Mouse (Mus musculus): ENCODE data around the gene Aamdc.

Aamdc gene

DNA sequence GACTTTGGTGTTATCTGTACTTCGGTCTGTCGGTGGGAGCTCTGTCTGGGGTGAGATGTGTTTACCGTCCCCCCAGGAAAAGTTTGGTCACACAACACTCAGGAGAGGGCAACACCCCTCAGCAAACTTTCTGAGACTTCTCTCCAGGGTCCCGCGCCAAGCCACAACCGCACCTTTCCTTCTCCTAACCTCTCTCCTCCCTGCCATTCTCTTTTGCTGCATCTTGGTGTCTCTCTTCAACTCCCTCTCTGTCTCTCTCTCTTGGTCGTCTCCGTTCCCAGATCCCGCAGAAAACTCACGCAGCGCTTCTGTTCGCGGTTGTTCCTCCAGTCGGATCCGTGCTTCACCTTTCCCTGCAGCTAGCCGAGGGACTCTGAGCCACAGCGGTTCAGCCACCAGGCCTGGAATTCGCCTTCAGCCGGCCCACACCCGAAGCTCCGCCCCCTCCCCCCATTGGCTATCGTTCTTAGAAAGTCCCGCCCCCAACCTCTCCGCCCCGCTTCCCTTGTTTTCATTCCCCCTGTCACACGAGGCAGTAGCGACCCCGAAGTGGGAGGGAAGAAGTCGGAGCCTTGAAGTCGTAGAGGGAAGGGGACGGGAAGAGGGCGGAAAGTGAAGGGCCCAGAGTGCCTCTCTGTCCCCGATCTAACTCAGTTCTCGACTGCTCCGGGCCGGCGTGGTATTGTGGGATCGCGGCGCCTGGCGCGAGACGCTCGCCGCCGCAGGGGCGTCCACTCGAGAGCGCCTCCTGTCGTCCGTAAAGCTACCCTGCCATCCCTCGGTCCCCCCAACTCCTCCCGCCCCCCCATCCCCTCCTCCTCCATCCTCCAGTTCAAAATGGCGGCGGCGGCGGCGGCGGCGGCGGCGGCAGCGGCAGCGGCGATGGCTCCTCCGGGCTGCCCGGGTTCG, at the start of gene Aamdc, which contains the start of gene Rsf1:
Aamdc (minus strand) TSS at position 431 of the 909 bp plus-strand sequence.
Rsf1 (plus strand) TSS at position 823 of the 909 bp plus-strand sequence.
- peak; percentile 89 to 96 for DNase-seq (ENCODE audit: low spot score in 2 of 2)

GRCm38 (mm10) chr7:97623402-97623801, 44.1 kb upstream of the Aamdc start:
- DNase-seq (ENCODE audit: low spot score in 2 of 2), result no peak

DNA sequence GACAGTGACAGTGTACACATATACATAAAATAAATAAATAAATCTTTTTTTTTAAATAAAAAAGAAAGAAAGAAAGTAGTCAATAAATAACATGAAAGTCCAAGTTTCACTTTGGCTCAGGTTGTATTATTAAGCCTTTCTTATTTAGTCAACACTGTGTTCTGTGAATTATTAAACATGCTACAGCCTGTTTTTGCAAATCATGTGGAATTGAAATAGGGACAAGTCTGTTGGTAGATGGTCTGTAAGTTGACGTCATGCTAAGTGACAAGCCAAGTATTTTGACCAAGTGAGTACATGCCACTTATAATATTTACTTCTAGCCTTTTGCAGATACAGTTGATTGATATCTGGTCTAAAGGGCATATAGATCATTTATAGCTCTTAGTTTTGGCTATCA, 43.4 kb upstream of the Aamdc start:
- no peak for DNase-seq (ENCODE audit: low spot score in 2 of 2)

GRCm38 (mm10) chr7:97621346-97621745, 42.0 kb upstream of the Aamdc start:
- DNase-seq (ENCODE audit: low spot score in 2 of 2), result no peak

DNA sequence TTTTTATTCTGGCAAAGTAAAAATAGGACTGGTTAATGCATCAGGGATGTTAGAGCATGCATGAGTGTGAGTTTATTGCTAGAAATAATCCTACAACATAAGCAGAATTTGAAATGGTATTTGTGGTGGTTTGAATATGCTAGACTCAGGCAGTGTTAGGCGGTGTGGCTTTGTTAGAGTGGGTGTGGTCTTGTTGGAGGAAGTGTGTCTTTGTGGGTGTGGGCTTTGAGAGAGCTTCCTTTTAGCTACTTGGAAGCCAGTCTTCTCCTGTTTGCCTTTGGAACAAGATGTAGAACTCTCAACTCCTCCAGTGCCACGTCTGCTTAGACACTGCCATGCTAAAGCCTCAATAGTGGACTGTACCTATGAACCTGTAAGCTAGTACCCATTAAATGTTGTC, 19.3 kb upstream of the Aamdc start:
- no peak for DNase-seq (ENCODE audit: low spot score in 2 of 2)

GRCm38 (mm10) chr7:97593535-97593934, 14.2 kb upstream of the Aamdc start:
- DNase-seq (ENCODE audit: low spot score in 2 of 2), result no peak

DNA sequence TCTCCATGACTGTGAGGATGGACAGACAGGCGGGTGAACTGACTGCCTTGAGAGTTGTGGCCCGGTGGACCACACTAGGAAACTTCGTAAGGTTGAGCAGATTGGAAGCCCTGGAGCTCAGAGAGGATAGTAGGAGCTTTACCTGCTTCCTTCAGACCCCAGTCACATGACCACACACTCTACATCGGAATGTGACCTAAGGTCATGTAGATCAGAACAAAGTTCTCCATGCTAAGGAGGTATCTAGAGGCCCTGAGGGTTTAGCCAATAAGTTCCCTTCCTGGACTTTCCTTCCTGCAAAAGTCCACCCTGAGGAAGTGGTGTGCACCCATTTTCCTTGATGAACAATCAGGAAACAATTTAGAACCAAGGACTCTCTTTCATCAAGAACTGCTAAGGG, 13.1 kb upstream of the Aamdc start:
- DNase-seq (ENCODE audit: low spot score in 2 of 2), result no peak

GRCm38 (mm10) chr7:97591336-97591735, 12.0 kb upstream of the Aamdc start:
- DNase-seq (ENCODE audit: low spot score in 2 of 2), result no peak

- DNase-seq (ENCODE audit: low spot score in 2 of 2), result no peak
These were observed 11.2 kb upstream of the Aamdc start for GRCm38 (mm10) chr7:97590488-97590887.

DNA sequence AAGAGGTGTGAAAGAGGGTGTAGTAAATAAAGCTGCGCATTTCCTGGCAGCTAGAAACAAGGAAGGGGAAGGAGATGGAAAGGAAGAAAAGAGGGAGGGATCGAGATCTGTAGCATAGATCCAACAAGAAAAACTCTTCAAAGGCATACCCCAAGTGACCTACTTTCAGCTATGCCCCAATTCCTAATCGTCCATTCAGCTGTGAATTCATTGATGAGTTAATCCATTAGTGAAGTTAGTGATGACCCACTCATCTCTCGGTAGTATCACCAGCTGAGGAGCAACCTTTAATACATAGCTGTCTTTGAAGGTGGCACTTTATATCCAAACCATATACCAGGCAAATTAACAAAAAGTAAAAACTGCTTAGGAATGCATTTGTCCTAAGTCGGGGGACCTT, 9.2 kb upstream of the Aamdc start:
- DNase-seq (ENCODE audit: low spot score in 2 of 2), result no peak

DNA sequence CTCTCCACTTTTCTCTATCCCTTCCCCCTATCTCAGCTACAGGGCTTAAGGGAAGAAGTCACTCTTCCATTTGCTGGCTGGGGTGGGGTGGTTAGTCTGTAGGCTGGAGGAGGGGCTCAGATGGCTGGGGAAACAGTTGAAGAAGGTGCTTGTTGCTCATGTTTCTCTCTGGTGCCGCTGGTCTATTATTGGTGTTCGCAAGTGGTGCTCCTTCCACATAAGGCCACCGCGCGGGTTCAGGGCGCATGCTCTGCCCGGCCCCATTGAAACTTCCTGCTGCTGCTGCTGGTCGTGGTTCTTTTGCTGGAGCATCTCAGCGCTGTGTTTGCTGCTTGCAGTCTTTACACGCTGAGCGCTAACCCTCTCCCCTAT, 1.5 kb upstream of the Aamdc start:
- peak; percentile 80 to 82 for DNase-seq (ENCODE audit: low spot score in 2 of 2)

- peak; percentile 32 to 33 for DNase-seq (ENCODE audit: low spot score in 2 of 2)
These were observed 912 bp upstream of the Aamdc start for GRCm38 (mm10) chr7:97579976-97580842.

DNA sequence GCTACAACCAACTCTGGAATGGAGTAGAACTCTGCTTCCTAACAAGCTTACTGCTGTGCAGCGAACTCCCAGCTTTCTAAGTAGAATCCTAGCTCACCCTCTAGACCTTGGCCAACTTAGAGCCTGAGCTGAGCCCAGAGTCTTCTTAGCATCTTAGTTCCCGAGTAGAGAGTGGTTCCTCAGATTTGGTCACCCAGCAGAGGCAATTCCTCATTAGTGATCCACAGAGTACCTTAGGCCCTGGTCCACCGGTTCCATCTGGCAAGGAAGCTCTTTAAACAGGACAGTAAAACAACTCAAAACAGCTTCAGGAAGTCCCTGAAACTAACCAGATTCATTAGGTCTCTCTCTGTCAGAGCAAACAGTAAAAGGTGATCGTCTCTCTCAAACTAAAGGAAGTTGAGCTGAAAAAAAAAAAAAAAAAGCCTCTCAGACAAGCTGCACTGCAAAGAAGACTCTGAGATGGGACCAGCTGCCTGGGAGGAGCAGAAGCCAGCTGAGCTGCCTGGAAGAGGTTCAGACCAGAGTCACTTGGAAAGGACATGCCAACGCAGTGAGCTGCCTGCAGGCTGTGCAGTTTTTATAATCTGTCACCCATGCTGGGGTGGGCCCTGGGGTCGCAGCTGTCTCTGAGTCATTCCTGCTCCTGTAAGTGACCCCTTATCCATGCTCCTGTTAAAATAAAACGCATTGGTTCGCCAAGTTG, 783 bp downstream of the Aamdc start:
- peak; percentile 11 to 20 for DNase-seq (ENCODE audit: low spot score in 2 of 2)

- no peak for DNase-seq (ENCODE audit: low spot score in 2 of 2)
These were observed 8.9 kb downstream of the Aamdc start for GRCm38 (mm10) chr7:97570389-97570788.

- DNase-seq (ENCODE audit: low spot score in 2 of 2), result no peak
These were observed 9.9 kb downstream of the Aamdc start for GRCm38 (mm10) chr7:97569372-97569771.

DNA sequence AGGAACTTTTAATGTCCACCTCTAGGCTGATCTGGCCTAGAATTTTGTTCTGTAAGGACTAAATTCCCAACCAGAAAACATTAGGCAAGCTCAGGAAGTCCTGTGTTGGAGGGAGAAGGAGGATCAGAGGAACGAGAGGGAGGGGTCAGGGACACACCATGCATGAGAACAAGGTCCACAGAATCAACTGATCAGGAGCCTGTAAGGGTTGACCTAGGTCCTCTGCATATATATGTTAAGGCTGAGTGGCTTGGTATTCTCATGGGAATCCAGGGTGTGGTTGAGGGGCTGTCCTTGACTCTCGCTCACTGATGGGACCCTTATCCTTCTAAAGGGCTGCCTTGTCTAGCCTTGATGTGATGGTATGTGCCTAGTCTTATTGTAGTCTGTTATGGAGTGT, 15.7 kb downstream of the Aamdc start:
- DNase-seq (ENCODE audit: low spot score in 2 of 2), result no peak

DNA sequence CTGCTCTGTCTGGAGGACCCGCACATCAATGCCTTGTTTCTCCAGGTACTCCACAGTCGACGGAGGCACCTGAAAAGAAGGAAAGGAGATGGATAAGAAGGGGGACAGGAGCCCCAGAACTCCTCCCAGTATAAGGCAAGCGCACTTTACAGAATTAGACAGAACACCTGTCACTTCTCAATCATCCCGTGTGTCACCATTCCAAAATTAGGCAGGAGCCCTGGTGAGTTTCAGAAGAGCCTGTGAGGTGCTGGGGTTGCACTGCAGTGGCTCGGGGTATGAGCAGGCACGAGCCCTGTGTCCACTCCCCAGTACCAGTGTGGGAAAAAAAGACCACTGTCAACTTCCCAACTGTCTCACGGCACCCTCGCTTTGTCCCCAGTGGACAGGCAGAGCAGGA, 28.6 kb downstream of the Aamdc start:
- no peak for DNase-seq (ENCODE audit: low spot score in 2 of 2)

- no peak for DNase-seq (ENCODE audit: low spot score in 2 of 2)
These were observed 30.0 kb downstream of the Aamdc start for GRCm38 (mm10) chr7:97549301-97549700.

DNA sequence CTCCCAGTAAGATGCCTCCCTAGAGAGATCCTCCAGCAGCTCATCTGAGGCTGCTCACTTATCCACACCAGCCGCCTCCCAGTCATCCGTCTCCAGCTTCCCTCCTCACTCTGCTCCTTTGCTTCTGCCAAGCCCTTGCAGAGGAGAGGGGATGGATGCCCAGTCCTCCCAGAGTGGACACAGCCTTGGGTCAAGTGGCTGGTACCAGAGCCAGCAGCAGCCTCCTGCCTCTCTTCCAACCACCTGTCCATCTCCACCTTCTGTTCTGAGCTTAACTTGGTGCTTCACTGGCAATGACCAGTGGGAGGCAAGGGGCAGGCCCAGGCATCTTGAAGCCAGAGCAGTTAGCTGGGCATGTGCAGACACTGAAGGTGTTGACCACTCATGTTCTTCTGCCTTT, 32.8 kb downstream of the Aamdc start:
- DNase-seq (ENCODE audit: low spot score in 2 of 2), result no peak

DNA sequence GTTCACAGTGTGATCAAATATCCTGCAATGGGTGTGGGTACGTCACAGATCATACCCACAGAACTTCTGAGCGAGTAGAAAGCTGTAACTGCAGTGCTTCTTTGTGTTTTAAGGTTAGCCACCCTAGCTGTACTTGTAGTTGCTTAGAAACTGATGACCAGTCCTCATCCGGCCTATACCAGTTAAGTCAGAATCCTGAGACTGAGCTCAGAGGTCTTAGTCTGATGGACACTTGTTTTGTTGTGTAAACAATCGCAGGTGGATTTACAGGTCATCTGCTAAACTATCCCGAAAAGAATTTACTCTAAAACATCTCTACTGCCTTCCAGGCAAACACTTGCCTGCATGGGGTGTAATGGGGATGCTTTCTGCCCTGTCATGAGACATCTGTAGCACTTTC, 42.7 kb downstream of the Aamdc start:
- no peak for DNase-seq (ENCODE audit: low spot score in 2 of 2)

DNA sequence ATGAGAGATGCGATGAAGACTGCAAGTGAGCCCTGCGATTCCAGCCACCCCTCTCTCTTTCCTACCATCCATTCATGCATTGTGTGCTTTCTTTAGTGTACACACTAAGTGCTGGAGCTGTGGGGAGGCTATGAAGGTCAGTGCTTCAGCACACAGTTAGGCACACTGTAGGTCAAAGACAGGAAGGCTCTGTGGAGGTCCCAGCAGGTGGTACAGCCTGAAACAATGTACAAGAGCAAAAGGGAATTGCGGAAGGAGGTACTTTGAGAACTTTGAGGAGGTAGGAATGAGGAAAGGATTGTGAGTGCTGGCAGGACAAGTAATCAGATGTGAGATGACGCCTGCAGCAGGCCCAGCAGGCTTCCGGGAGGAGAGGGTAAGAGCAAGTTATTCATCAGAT, 43.8 kb downstream of the Aamdc start:
- no peak for DNase-seq (ENCODE audit: low spot score in 2 of 2)

- DNase-seq (ENCODE audit: low spot score in 2 of 2), result no peak
These were observed 59.4 kb downstream of the Aamdc start for GRCm38 (mm10) chr7:97519935-97520334.

All from right cerebral cortex, postnatal 36 days (tissue).